Mouse (Mus musculus): ENCODE measurements around the gene Atp13a1.

The Atp13a1 gene

GRCm38 (mm10) chr8:69790773-69791367 lies at the start of gene Atp13a1, which contains the start of gene Zfp866:
Gene Atp13a1, plus strand, starts transcription at chr8:69791163.
Gene Zfp866, minus strand, starts transcription at chr8:69791178.
- peak; percentile 92 to 93 for DNase-seq

GRCm38 (mm10) chr8:69741231-69741630 lies 49.7 kb upstream of the Atp13a1 start:
- no peak for DNase-seq

DNA sequence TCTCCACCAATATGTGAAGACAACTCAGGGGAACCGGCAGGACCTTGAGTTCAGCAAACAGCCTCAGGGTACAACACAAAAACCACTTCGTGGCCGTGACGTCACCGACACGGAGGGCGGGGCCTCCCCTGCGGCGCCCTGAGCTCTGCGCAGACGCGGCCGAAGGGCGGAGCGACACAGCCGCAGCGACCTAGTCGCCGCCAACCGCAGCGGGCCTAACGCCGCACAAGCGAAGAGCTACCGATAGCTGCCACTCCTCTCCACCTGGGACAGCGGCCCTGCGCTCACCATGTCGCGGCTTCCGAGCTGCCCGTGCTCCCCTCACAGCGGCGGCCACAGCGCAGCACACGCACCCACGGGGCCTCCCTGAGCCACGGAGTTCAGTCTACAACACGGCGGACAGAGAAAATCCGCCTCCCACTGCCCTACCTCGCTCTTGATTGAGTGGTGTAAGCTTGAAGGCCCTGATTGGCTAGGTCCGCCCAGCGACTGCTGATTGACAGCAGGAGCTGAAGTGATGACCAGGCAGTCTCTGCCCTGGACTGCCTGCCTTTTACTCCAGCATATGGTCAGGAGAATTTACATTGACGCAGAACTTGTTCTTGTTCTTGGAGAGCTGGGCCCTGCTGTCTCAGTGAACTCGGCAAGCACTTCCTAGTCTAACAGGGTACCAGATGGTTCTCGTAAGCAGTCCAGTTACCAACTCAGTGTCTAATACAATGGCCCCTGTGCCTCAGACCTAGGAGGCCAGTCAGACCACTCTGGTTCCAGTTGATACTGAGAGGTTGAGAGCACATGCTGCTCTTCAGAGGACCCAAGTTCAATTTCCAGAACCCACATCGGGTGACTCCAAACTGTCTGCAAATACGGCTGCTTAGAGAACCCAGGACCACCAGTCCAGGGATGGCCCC lies 41.2 kb upstream of the Atp13a1 start, which contains the start of gene Zfp963:
Gene Zfp963, minus strand, starts transcription at position 427 of the 911 bp plus-strand sequence.
- DNase-seq = peak; percentile 96 to 97

- no peak for DNase-seq
Measured at GRCm38 (mm10) chr8:69752437-69752836, 38.5 kb upstream of the Atp13a1 start.

- no peak for DNase-seq
Measured at GRCm38 (mm10) chr8:69758316-69758715, 32.6 kb upstream of the Atp13a1 start.

- no peak for DNase-seq
Measured at GRCm38 (mm10) chr8:69761814-69762445, 29.0 kb upstream of the Atp13a1 start.

DNA sequence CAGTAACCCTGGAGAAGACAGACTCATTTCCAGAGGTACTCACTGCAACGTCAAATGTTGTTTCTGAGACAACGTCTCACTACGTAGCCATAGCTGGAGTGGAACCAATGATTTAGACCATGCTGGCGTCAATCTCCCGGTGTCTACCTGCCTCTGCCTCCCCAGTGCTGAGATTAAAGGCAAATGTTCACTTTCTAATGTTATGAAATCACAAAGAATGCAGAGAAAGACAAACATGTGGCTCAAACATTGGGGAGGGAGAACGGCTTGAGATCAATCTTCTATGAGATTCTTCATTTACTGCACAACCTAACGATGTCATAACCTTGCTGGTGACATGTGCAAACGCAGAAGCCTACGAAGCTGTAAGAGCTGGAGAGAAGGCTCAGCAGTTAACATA lies 19.7 kb upstream of the Atp13a1 start:
- DNase-seq = no peak

DNA sequence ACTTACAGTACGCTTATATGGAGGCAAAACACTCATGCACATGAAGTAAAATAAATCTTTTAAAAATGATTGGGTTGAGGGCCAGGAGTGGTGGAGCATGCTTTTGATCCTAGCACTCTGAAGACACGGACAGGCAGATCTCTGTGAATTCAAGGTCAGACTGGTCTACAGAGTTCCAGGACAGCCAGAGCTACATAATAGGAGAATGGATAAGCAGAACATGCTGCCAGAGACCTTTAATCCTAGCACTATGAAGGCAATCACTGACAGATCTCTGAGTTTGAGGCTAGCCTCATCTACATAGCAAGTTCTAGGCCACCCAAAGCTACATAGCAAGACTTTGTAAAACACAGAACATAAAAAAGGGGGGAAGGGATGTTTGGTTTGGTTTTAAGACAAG lies 18.9 kb upstream of the Atp13a1 start:
- no peak for DNase-seq

DNA sequence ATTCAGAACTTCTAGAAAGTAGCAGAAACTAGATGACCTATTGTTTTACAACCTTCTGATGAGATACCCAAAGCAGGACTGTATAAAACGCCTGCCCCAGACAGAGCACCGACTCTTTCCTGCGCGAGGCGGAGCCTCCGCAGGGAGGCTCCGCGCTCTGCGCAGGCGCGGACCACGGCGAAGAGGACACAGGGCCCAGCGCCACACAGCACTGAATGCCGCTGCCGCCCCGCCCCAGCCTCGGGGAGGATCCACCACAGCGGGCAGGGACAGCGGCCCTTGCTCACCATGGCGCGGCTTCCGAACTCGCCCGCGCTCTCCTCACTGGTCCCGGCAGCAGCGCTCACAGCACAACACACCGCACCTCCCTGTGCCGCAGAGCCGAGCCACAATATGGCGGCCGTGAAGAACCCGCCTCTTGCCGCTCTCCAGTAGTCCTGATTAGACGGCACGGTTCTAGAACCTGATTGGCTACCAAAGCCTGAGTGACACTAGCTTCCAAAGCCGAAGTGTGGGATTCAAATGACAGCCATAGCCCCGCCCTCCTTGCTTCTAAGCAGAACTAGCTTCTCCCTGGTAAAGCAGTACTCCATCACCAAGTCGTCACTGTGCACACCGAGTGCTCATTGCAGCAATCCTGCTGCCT lies 16.3 kb upstream of the Atp13a1 start, which contains the start of gene Gm20422:
Gene Gm20422, minus strand, starts transcription at position 384 of the 646 bp plus-strand sequence.
- DNase-seq = peak; percentile 93 to 96

- DNase-seq = no peak
Measured at GRCm38 (mm10) chr8:69775149-69775534, 15.8 kb upstream of the Atp13a1 start.

GRCm38 (mm10) chr8:69777111-69777510 lies 13.9 kb upstream of the Atp13a1 start:
- no peak for DNase-seq

DNA sequence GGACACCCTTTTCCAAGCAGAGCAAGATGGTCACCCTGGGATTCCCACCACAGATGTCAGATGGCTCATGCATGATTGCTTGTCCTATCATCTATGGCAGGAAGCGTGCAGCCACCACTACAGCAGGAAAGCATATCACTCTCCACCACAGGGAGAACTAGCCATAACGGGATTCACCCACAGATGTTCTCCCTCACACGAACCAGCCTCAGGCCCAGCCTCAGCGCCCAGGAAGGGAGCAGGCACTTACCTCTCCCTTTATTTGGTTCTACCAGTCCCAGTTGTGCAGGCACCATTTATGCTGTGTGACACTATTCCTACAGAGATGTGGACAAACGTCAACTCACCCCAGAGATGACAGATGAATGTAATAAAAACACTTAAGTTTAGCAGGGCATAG lies 1.9 kb upstream of the Atp13a1 start:
- no peak for DNase-seq

GRCm38 (mm10) chr8:69789731-69790130 lies 1.2 kb upstream of the Atp13a1 start:
- DNase-seq = peak in 1 of 2 experiments; percentile 35

DNA sequence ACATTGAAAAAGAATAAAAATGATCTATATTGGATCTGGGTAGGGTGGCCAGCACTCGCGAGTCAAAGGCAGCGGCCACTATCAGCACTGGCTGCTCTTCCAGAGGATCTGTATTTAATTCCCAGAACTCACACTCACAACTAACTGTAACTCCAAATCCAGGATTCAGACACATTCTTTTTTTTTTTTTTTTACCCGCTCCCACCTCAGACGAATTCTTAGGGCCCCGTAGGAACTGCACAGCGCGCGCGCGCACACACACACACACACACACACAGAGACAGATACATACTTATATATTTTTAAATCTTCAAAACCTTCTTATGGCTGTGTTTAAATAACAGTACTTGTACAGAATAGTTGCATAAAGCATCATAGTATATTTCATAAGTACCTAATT lies 599 bp upstream of the Atp13a1 start:
- peak in 1 of 2 experiments; percentile 21 for DNase-seq

GRCm38 (mm10) chr8:69791415-69792068 lies 579 bp downstream of the Atp13a1 start:
- DNase-seq = peak; percentile 40 to 73

- peak in 1 of 2 experiments; percentile 28 for DNase-seq
Measured at GRCm38 (mm10) chr8:69793666-69794065, 2.7 kb downstream of the Atp13a1 start.

GRCm38 (mm10) chr8:69794096-69794495 lies 3.1 kb downstream of the Atp13a1 start:
- no peak for DNase-seq

GRCm38 (mm10) chr8:69794901-69795300 lies 3.9 kb downstream of the Atp13a1 start:
- DNase-seq = no peak

DNA sequence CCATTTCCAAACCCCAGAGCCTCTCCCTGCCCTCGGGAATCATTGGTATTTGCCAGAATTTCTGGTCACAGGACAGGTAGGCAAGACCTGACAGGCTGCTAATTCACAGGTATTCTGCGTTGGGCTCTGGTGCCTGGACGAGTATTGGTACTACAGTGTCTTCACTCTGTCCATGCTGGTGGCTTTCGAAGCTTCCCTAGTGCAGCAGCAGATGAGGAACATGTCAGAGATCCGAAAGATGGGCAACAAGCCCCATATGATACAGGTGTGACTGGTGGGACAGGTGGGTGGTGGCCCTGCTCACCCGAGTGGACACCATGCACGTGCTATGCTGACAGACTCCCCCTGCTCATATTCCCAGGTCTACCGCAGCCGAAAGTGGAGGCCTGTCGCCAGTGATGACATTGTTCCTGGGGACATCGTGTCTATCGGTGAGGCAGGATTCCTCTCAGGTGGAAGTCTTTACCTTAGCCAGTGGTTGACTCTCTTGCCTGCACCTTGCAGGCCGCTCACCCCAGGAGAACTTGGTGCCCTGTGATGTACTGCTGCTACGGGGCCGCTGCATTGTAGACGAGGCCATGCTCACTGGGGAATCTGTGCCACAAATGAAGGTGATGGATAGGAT lies 5.9 kb downstream of the Atp13a1 start:
- peak in 1 of 2 experiments; percentile 28 for DNase-seq

DNA sequence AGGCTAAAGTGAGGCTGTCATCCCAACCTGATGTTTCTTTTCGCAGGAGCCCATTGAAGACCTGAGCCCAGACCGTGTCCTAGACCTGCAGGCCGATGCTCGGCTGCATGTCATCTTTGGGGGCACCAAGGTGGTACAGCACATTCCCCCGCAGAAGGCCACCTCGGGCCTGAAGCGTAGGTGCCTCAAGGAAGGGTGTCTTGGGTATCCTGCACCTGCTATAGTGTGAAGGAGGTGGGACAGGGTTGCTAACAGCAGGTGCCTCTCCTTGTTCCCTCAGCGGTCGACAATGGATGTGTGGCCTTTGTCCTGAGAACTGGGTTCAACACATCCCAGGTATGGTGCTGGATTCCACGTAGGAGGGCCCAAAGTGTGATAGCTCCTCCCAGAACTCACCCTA lies 6.7 kb downstream of the Atp13a1 start:
- peak in 1 of 2 experiments; percentile 28 for DNase-seq

- DNase-seq = peak in 1 of 2 experiments; percentile 31
Measured at GRCm38 (mm10) chr8:69799261-69799660, 8.3 kb downstream of the Atp13a1 start.

- no peak for DNase-seq
Measured at GRCm38 (mm10) chr8:69799946-69800345, 9.0 kb downstream of the Atp13a1 start.

Measured in kidney, postnatal 25 days (tissue).